Mouse (Mus musculus): ENCODE results near the gene Scyl1.

The Scyl1 gene

GRCm38 (mm10) chr19:5715793-5716688 is 55.2 kb downstream of the Scyl1 start:
- DNase-seq = peak; percentile 73 to 80

- DNase-seq = peak; percentile 71 to 82
These were observed 57.5 kb downstream of the Scyl1 start for GRCm38 (mm10) chr19:5713730-5714129.

- no peak for DNase-seq
These were observed 58.0 kb downstream of the Scyl1 start for GRCm38 (mm10) chr19:5713255-5713654.

GRCm38 (mm10) chr19:5711907-5712460 is 59.2 kb downstream of the Scyl1 start:
- DNase-seq = no peak

- DNase-seq = peak; percentile 83 to 88
These were observed 60.0 kb downstream of the Scyl1 start for GRCm38 (mm10) chr19:5711218-5711617.

- no peak for DNase-seq
These were observed 60.6 kb downstream of the Scyl1 start for GRCm38 (mm10) chr19:5710581-5710980.

GRCm38 (mm10) chr19:5710068-5710467 is 61.2 kb downstream of the Scyl1 start:
- no peak for DNase-seq
